Mouse (Mus musculus) c-Kit-positive CD71-positive TER-119-negative erythroid progenitor cells, embryonic 14.5 days (primary cell): Measurements from ENCODE around the gene Mcee.

Experiments used
- DNase-seq: peaks from one replicate; pipeline ENCODE4 v3.0.0-alpha.2; 2013; ENCODE audit warnings: low read depth

Gene Mcee

GRCm38 (mm10) chr7:64439595-64440518 lies 47.5 kb downstream of the Mcee start:
- no peak for DNase-seq

- no peak for DNase-seq
These were observed 48.1 kb downstream of the Mcee start for GRCm38 (mm10) chr7:64440519-64440918.

- no peak for DNase-seq
These were observed 58.2 kb downstream of the Mcee start for GRCm38 (mm10) chr7:64450631-64451030.

DNA sequence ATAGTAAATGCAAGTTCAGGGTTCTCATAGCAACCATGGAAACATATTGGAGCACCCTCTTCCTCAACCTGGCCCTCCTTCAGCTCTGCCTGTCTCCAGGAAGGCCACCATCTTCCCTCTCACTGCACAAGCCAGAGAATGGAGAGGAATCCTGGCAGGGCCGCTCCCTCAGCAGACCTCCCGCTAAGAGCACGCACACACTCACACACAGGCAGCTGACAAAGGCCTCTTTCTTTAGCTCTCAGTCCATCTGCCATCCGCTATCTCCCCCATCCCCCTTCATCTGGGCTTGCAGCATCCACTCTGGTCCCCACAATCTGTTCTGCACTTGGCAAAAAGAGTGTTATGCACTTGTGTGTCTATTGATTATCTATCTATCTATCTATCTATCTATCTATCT lies 59.0 kb downstream of the Mcee start:
- DNase-seq, result no peak

GRCm38 (mm10) chr7:64451861-64452382 lies 59.5 kb downstream of the Mcee start:
- DNase-seq, result no peak

DNA sequence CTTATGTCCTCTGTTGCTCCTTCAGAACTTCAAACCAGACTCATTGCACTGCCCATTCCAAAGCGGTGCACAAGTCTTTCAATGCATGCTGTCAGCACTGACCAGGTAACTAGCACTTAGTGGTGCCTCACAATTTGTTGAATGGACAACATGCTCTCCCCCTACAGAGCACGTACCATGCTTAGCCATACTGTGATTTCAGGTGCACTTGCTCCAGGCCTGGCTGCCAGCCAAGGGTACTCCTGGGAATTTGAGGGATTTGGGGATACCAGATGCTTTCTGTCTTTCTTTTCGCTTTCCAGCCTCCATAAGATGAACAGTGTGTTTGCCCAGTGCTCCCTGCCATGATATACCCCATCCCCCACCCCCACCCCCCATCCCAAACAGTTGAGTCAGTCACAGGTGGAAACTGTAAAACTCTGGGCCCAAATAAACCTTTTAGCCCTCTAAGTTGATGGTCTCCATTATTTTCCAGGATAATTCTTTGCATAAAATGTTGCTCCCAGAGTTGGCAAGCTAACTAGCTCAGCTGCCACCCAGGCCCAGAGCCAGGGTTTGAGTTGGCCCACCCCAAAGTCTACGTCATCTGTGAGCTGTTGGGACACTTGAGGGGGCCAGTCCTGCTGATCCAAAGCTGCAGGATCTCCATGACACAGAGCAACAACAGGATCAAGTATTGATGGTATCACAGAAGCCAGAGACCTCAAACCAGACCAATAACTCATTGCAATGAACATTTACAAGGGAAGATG lies 60.2 kb downstream of the Mcee start:
- no peak for DNase-seq

DNA sequence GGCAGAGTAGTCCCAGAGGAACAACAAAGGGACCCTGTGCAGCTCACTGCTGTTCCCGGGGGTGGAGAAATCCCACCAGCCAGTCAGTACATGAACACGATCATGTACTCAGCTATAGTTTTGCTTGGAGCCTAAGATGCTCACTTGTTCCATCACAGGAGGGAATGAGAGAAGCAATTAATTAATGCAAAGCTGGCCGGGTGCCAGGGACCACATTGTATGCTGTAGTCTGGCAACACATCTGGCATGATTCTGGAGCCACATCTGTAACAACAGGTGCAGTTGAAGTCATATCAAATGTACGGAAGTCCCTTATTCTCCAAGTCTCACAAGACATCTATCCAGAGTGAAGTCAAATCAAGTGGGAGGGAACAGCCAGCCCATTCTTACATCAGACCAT lies 63.8 kb downstream of the Mcee start:
- no peak for DNase-seq

GRCm38 (mm10) chr7:64456676-64457075 lies 64.3 kb downstream of the Mcee start:
- no peak for DNase-seq

- no peak for DNase-seq
These were observed 65.4 kb downstream of the Mcee start for GRCm38 (mm10) chr7:64457811-64458210.
